Mouse (Mus musculus) right cerebral cortex, adult 2 months (tissue): ENCODE measurements around the gene Sirpa.

Experiments
- DNase-seq, 2 experiments: peaks; one replicate each; pipeline ENCODE4 v3.0.0; 2021 to 2022; ENCODE audit warnings: low spot score in 2 of 2

The Sirpa gene

GRCm38 (mm10) chr2:129633077-129633732 lies 40.6 kb downstream of the Sirpa start:
- peak; percentile 63 to 67 for DNase-seq

GRCm38 (mm10) chr2:129633982-129634381 lies 41.3 kb downstream of the Sirpa start:
- no peak for DNase-seq

- DNase-seq, result no peak
Observed at GRCm38 (mm10) chr2:129652616-129653015, 60.0 kb downstream of the Sirpa start.

GRCm38 (mm10) chr2:129653632-129654031 lies 61.0 kb downstream of the Sirpa start:
- DNase-seq, result no peak

- no peak for DNase-seq
Observed at GRCm38 (mm10) chr2:129654233-129654950, 61.8 kb downstream of the Sirpa start.

- DNase-seq, result no peak
Observed at GRCm38 (mm10) chr2:129655033-129655432, 62.4 kb downstream of the Sirpa start.

GRCm38 (mm10) chr2:129658796-129659195 lies 66.2 kb downstream of the Sirpa start:
- no peak for DNase-seq

- no peak for DNase-seq
Observed at GRCm38 (mm10) chr2:129660020-129660419, 67.4 kb downstream of the Sirpa start.

- DNase-seq, result no peak
Observed at GRCm38 (mm10) chr2:129662484-129662883, 69.8 kb downstream of the Sirpa start.

- no peak for DNase-seq
Observed at GRCm38 (mm10) chr2:129671911-129672310, 79.3 kb downstream of the Sirpa start.

GRCm38 (mm10) chr2:129674935-129675634 lies 82.5 kb downstream of the Sirpa start:
- peak; percentile 83 to 91 for DNase-seq

- no peak for DNase-seq
Observed at GRCm38 (mm10) chr2:129677664-129678063, 85.0 kb downstream of the Sirpa start.

- no peak for DNase-seq
Observed at GRCm38 (mm10) chr2:129679066-129679465, 86.4 kb downstream of the Sirpa start.

- DNase-seq, result no peak
Observed at GRCm38 (mm10) chr2:129680236-129680635, 87.6 kb downstream of the Sirpa start.
